Mouse (Mus musculus): ENCODE results near the gene Dhrs4. TPM values are rescaled to one million over a fixed set of nuclear protein-coding genes. Genes with fewer than 3 reads are reported as not detected.

The Dhrs4 gene
- polyA plus RNA-seq, 1 experiment from 2014 or later, result 12.4 TPM

DNA sequence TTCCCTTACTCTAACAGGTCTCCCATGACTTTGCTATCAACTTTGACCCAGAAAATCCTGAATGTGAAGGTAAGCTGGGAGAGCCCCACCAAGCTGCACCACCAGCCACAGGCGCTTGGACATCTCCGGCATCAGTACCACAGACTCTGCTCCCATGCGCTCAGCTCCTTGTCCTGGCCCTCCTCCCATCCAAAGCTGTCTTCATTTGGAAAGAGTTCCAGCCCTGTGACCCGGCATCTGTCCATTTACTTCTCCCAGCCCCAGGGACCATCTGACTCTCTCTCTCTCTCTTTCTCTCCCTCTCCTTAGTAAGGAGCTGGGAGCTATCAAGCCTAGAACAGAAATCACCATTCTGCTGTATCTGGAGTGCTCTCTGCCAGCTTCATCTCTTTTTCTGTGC lies 37.3 kb downstream of the Dhrs4 start:
- H3K4me2 ChIP-seq (replicated peaks), result no peak overlapping the region
- peaks cover 6% of the 10 kb centered on the region for H3K4me1 ChIP-seq (replicated peaks; ENCODE audit: control insufficient read depth, insufficient read depth, low read length)
- H3K27ac ChIP-seq, result no peak overlapping the region
- ATAC-seq (ENCODE audit: low FRiP score) (no peak), DNase-seq (ENCODE audit: low spot score) (no peak)
- H3K9ac ChIP-seq, result no peak overlapping the region
- no peaks in the 10 kb centered on the region for H3K36me3 ChIP-seq (replicated peaks; ENCODE audit: control insufficient read depth, insufficient read depth)
- WGBS, result 91% methylated on average over 4 of the region's 4 CpGs
- no peaks in the 10 kb centered on the region for H3K27me3 ChIP-seq (ENCODE audit: control insufficient read depth, insufficient read depth, low read length)
- no peak overlapping the region for H3K4me3 ChIP-seq (replicated peaks; ENCODE audit: low read length)
- no peaks in the 10 kb centered on the region for H3K9me3 ChIP-seq (ENCODE audit: control insufficient read depth, low read length)

DNA sequence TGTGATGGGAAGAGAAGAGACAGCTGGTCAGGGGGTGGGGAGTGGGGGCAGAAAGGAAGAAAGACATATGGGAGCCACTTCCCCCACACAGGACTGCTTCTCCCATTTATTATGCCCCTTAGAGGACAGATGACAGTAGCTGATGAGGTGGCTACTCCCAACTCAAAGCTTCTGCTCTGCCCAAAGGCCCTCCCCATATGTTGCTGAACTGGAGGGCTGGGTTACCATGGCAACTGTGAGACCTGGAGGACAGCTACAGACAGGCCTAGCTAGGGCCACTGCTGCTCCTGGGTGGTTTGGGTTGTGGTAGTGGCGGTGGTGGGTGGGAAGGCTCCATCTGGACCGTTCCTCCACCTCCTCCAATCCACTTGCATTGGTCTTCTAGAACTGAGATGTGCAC lies 40.3 kb downstream of the Dhrs4 start:
- Histone ChIP-seq H3K4me1 (replicated peaks; ENCODE audit: control insufficient read depth, insufficient read depth, low read length) (peaks cover 10% of the 10 kb centered on the region; the same call in 1 of the 2 replicates), H3K36me3 (replicated peaks; ENCODE audit: control insufficient read depth, insufficient read depth) (no peaks in the 10 kb centered on the region), H3K9me3 (ENCODE audit: control insufficient read depth, low read length) (no peaks in the 10 kb centered on the region), H3K9ac (no peak overlapping the region), H3K27me3 (ENCODE audit: control insufficient read depth, insufficient read depth, low read length) (0 out of 2 replicates have a peak, but pooled peaks cover 4% of the 10 kb centered on the region), H3K27ac (peak overlapping the region; percentile 39; the same call in 1 of the 2 replicates), H3K4me3 (replicated peaks; ENCODE audit: low read length) (no peak overlapping the region), H3K4me2 (replicated peaks) (no peak overlapping the region)
- WGBS, result 5% methylated on average over 2 of the region's 2 CpGs
- DNase-seq (ENCODE audit: low spot score) (no peak), ATAC-seq (ENCODE audit: low FRiP score) (peak; percentile 59)

DNA sequence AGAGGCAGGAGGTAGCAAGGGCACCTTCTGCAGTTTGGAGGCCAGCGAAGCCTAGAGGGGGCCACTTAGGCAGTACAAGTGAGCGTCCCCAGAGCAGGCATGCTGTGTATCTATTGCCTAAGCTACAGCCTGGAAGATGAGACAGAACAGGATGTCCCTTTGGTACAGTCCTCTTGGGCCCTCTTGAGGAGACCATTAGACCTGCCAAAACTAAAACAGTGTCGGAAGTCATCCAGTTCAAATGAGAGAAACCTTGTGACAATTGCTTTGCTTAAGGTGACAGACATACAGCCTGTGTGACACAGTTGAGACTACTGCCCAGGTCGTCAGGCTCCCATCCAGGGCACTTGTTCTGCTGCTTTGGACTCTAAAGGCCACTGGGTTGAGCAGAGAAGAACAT lies 41.0 kb downstream of the Dhrs4 start:
- Histone ChIP-seq H3K4me3 (replicated peaks; ENCODE audit: low read length) (no peak overlapping the region), H3K4me1 (replicated peaks; ENCODE audit: control insufficient read depth, insufficient read depth, low read length) (peaks cover 10% of the 10 kb centered on the region; the same call in 1 of the 2 replicates), H3K36me3 (replicated peaks; ENCODE audit: control insufficient read depth, insufficient read depth) (no peaks in the 10 kb centered on the region), H3K27me3 (ENCODE audit: control insufficient read depth, insufficient read depth, low read length) (0 out of 2 replicates have a peak, but pooled peaks cover 4% of the 10 kb centered on the region), H3K4me2 (replicated peaks) (peak overlapping the region; percentile 7; the same call in 1 of the 2 replicates), H3K9ac (no peak overlapping the region), H3K9me3 (ENCODE audit: control insufficient read depth, low read length) (no peaks in the 10 kb centered on the region), H3K27ac (no peak overlapping the region)
- WGBS, result 60% methylated on average over 4 of the region's 4 CpGs
- DNase-seq (ENCODE audit: low spot score), result no peak
- no peak for ATAC-seq (ENCODE audit: low FRiP score)

DNA sequence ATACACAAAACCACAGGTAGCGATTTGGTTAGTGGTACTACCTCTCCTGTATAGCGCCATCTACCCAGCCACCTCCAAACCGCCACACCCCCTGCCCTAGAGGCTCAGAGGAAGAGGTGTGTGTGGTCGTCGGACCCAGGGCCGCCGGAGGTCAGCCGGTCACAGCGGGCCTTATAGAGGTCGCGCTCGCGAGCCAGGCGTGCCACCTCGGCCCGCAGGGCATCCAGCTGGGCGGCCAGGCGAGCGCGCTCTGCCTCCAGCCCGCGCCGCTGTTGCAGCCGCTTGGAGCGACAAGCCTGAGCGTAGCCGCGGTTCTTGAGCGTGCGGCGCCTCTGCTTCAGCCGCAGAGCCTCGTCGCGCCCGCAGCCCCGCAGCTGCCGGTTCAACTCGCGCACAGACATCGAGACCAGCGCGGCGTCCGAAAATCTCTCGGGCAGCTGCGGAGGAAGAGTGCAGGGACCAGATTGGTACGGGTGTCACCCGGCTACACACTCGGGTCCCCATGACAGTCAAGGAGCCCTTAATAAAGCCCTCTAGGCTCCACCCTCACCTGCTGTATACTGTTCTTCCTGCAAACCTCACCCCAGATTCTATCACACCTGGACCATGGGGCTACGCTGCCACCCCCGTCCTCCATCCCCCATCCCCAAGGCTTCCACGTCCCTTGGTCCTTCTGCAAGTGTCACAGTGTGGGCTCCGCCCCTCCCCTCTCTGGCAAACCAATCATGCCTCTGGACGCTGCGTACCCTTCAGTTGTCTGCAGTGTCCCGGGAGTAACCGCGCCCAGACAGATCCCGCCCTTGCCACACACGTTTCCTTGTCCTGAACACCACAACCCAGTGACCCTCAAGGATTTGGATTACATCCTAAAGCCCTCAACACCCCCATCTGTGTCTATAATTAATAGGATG lies 42.1 kb downstream of the Dhrs4 start:
- H3K4me3 ChIP-seq (replicated peaks; ENCODE audit: low read length), result peak overlapping the region; percentile 50
- peak overlapping the region; percentile 71 for H3K9ac ChIP-seq
- under 1% methylated on average over 61 of the region's 61 CpGs for WGBS
- DNase-seq (ENCODE audit: low spot score) (peak; percentile 39), ATAC-seq (ENCODE audit: low FRiP score) (peak; percentile 71)
- H3K9me3 ChIP-seq (ENCODE audit: control insufficient read depth, low read length), result no peaks in the 10 kb centered on the region
- H3K4me2 ChIP-seq (replicated peaks), result peak overlapping the region; percentile 92
- H3K27ac ChIP-seq, result peak overlapping the region; percentile 84
- peaks cover 10% of the 10 kb centered on the region; the same call in 1 of the 2 replicates for H3K4me1 ChIP-seq (replicated peaks; ENCODE audit: control insufficient read depth, insufficient read depth, low read length)
- 0 out of 2 replicates have a peak, but pooled peaks cover 4% of the 10 kb centered on the region for H3K27me3 ChIP-seq (ENCODE audit: control insufficient read depth, insufficient read depth, low read length)
- no peaks in the 10 kb centered on the region for H3K36me3 ChIP-seq (replicated peaks; ENCODE audit: control insufficient read depth, insufficient read depth)

DNA sequence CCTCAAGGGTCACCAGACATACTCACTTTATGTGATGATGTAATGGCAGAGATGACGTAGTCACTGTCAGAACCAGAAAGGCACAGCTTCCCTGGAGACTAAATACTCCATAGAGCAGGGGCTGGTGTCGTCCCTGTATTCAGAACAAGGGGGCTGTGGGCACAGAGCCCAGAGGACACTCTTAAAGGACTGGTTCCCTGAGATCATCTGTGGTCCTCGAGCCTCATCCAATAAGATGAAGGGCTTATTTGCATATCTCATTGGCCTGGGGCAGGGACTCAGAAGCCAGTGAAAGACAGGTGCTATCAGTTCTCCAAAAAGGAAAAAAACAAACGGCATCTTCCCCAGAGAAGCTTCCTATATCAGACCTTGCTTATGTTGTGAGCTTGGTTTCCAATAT lies 45.5 kb downstream of the Dhrs4 start:
- Histone ChIP-seq H3K27me3 (ENCODE audit: control insufficient read depth, insufficient read depth, low read length) (0 out of 2 replicates have a peak, but pooled peaks cover 4% of the 10 kb centered on the region), H3K9me3 (ENCODE audit: control insufficient read depth, low read length) (no peaks in the 10 kb centered on the region), H3K4me1 (replicated peaks; ENCODE audit: control insufficient read depth, insufficient read depth, low read length) (peaks cover 10% of the 10 kb centered on the region; the same call in 1 of the 2 replicates), H3K4me3 (replicated peaks; ENCODE audit: low read length) (no peak overlapping the region), H3K9ac (no peak overlapping the region), H3K4me2 (replicated peaks) (no peak overlapping the region), H3K27ac (no peak overlapping the region), H3K36me3 (replicated peaks; ENCODE audit: control insufficient read depth, insufficient read depth) (no peaks in the 10 kb centered on the region)
- 53% methylated on average over 4 of the region's 4 CpGs for WGBS
- no peak for DNase-seq (ENCODE audit: low spot score)
- no peak for ATAC-seq (ENCODE audit: low FRiP score)

DNA sequence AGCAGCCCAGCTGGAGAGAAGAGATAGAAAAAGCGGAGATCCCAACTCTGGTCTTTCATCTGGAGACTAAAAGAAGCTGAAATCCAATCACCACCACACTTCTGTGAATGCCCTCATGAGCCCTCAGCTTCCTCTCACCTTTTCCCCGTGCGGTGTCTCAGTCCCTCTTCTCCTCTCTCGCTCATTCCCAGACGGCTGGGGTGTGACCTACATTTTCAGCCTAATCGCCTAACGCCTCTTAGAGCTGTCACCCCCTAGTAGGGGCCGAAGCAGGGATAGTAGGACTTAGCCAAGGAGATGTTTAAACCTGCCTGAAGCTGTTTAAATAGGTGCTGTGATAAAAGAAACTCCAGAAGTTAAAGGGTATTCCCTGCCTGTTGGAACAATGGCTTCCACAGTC lies 46.2 kb downstream of the Dhrs4 start, which contains the start of gene Nrl:
Gene Nrl, minus strand, starts transcription at position 197 of the 400 bp plus-strand sequence.
- WGBS, result 52% methylated on average over 8 of the region's 8 CpGs
- Histone ChIP-seq H3K4me1 (replicated peaks; ENCODE audit: control insufficient read depth, insufficient read depth, low read length) (0 out of 2 replicates have a peak, but pooled peaks cover 6% of the 10 kb centered on the region), H3K4me3 (replicated peaks; ENCODE audit: low read length) (no peak within 1 kb of the TSS), H3K36me3 (replicated peaks; ENCODE audit: control insufficient read depth, insufficient read depth) (no peaks in the 10 kb centered on the region), H3K27me3 (ENCODE audit: control insufficient read depth, insufficient read depth, low read length) (0 out of 2 replicates have a peak, but pooled peaks cover 4% of the 10 kb centered on the region), H3K9me3 (ENCODE audit: control insufficient read depth, low read length) (no peaks in the 10 kb centered on the region), H3K27ac (no peak within 1 kb of the TSS), H3K9ac (no peak within 1 kb of the TSS), H3K4me2 (replicated peaks) (no peak within 1 kb of the TSS)
- no peak for DNase-seq (ENCODE audit: low spot score)
- no peak for ATAC-seq (ENCODE audit: low FRiP score)

DNA sequence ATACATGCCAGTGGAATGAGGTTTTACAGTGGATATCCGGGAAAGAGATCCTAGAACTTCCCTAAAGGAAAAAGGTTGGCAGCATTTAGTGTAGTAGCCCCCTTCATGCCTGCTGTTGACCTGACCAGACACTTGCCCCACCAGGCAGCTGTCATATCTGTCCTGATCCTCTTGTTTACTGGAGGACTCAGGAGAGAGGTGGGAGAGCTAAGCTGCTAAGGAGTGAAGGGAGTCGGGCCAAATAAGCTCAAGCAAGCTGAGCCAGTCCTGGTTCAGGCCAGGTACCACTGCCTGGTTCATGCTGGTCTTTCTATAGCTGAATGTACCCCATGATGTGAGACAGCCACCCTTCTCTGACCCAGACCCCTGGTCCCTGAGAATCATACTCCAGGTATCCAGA lies 48.1 kb downstream of the Dhrs4 start:
- DNase-seq (ENCODE audit: low spot score) (no peak), ATAC-seq (ENCODE audit: low FRiP score) (no peak)
- Histone ChIP-seq H3K4me3 (replicated peaks; ENCODE audit: low read length) (no peak overlapping the region), H3K4me2 (replicated peaks) (no peak overlapping the region), H3K4me1 (replicated peaks; ENCODE audit: control insufficient read depth, insufficient read depth, low read length) (no peaks in the 10 kb centered on the region), H3K27me3 (ENCODE audit: control insufficient read depth, insufficient read depth, low read length) (0 out of 2 replicates have a peak, but pooled peaks cover under 1% of the 10 kb centered on the region), H3K9ac (no peak overlapping the region), H3K9me3 (ENCODE audit: control insufficient read depth, low read length) (no peaks in the 10 kb centered on the region), H3K36me3 (replicated peaks; ENCODE audit: control insufficient read depth, insufficient read depth) (no peaks in the 10 kb centered on the region), H3K27ac (no peak overlapping the region)
- 85% methylated on average over 2 of the region's 2 CpGs for WGBS

DNA sequence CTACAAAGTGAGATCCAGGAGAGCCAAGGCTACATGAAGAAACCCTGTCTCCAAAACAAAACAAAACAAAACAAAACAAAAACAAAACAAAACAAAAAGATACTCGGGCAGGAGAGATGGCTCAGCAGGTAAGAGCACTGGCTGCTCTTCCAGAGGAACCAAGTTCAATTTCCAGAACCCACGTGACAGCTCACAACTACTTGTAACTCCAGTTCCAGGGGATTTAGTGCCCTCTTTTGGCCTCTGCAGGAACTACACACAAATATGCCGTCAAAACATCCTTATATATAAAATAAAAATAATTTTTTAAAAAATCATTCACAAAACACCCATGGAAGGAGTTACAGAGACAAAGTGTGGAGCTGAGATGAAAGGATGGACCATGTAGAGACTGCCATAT lies 49.4 kb downstream of the Dhrs4 start:
- no peak overlapping the region for H3K4me2 ChIP-seq (replicated peaks)
- no peaks in the 10 kb centered on the region for H3K27me3 ChIP-seq (ENCODE audit: control insufficient read depth, insufficient read depth, low read length)
- peak; percentile 52 for DNase-seq (ENCODE audit: low spot score)
- WGBS, result 14% methylated on average over 3 of the region's 3 CpGs
- ATAC-seq (ENCODE audit: low FRiP score), result no peak
- H3K4me1 ChIP-seq (replicated peaks; ENCODE audit: control insufficient read depth, insufficient read depth, low read length), result no peaks in the 10 kb centered on the region
- H3K9me3 ChIP-seq (ENCODE audit: control insufficient read depth, low read length), result no peaks in the 10 kb centered on the region
- no peaks in the 10 kb centered on the region for H3K36me3 ChIP-seq (replicated peaks; ENCODE audit: control insufficient read depth, insufficient read depth)
- H3K9ac ChIP-seq, result no peak overlapping the region
- no peak overlapping the region for H3K4me3 ChIP-seq (replicated peaks; ENCODE audit: low read length)
- no peak overlapping the region for H3K27ac ChIP-seq

DNA sequence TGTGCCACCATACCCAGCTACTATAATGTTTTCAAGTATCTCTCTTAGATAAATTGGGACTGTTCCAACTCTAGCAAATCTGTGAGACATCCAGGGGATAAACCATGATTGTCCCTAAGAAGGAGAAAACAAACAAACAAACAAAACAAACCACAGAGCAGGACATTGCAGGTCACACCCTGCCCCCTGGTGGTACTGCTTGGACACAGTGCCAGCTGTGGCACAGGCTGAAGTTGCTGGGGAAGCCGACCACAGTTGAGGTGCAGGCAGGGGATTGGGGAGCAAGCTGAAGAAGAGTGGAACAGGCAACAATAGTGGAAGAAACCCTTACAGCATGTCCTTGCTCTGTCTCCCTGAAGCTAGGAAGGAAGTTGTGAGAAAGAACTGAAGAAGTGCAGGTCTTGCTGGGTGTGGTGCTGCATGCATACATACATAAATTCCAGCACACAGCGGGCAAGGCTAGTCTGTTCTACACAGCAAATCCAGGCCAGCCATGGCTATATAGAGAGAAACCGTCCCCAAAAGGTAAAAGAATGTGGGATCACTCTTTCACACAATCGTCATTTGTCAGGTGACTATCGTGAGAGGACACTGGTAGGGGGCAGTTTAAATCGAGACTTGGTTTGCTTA lies 57.7 kb downstream of the Dhrs4 start:
- Histone ChIP-seq H3K36me3 (replicated peaks; ENCODE audit: control insufficient read depth, insufficient read depth) (no peaks in the 10 kb centered on the region), H3K27me3 (ENCODE audit: control insufficient read depth, insufficient read depth, low read length) (no peaks in the 10 kb centered on the region), H3K9ac (no peak overlapping the region), H3K9me3 (ENCODE audit: control insufficient read depth, low read length) (no peaks in the 10 kb centered on the region), H3K4me1 (replicated peaks; ENCODE audit: control insufficient read depth, insufficient read depth, low read length) (peaks cover 9% of the 10 kb centered on the region), H3K4me2 (replicated peaks) (no peak overlapping the region), H3K4me3 (replicated peaks; ENCODE audit: low read length) (no peak overlapping the region), H3K27ac (no peak overlapping the region)
- DNase-seq (ENCODE audit: low spot score), result peak; percentile 60
- WGBS, result 59% methylated on average over 6 of the region's 6 CpGs
- no peak for ATAC-seq (ENCODE audit: low FRiP score)
